Mouse (Mus musculus): Measurements from ENCODE around the gene Zfp322a. TPM values are rescaled to one million over a fixed set of nuclear protein-coding genes. Genes with fewer than 3 reads are reported as not detected.

The Zfp322a gene
- polyA plus RNA-seq, 1 experiment from 2014 or later: 38.3 TPM

- WGBS: 5% methylated on average over 24 of the region's 24 CpGs
- Histone ChIP-seq H3K4me3 (replicated peaks; ENCODE audit: low read length) (peak overlapping the region; percentile 31), H3K27ac (ENCODE audit: low read length) (no peak overlapping the region), H3K4me1 (ENCODE audit: control insufficient read depth, insufficient read depth, low read length) (no peaks in the 10 kb centered on the region; the same call in 1 of the 2 replicates), H3K36me3 (ENCODE audit: control insufficient read depth, insufficient read depth, low read length) (no peaks in the 10 kb centered on the region), H3K4me2 (ENCODE audit: low read depth, low read length) (peak overlapping the region; percentile 44), H3K9ac (ENCODE audit: low read length) (no peak overlapping the region), H3K9me3 (replicated peaks; ENCODE audit: control insufficient read depth, low read length) (no peaks in the 10 kb centered on the region), H3K27me3 (ENCODE audit: control insufficient read depth, insufficient read depth, low read length) (peaks cover 37% of the 10 kb centered on the region)
- no peak for ATAC-seq (ENCODE audit: insufficient read depth, low FRiP score)
Measured at GRCm38 (mm10) chr13:23307069-23307814, 61.8 kb downstream of the Zfp322a start.

- ATAC-seq (ENCODE audit: insufficient read depth, low FRiP score): no peak
- no peaks in the 10 kb centered on the region; the same call in 1 of the 2 replicates for H3K4me1 ChIP-seq (ENCODE audit: control insufficient read depth, insufficient read depth, low read length)
- H3K9me3 ChIP-seq (replicated peaks; ENCODE audit: control insufficient read depth, low read length): no peaks in the 10 kb centered on the region
- H3K27me3 ChIP-seq (ENCODE audit: control insufficient read depth, insufficient read depth, low read length): peaks cover 36% of the 10 kb centered on the region
- no peak overlapping the region for H3K9ac ChIP-seq (ENCODE audit: low read length)
- no peaks in the 10 kb centered on the region for H3K36me3 ChIP-seq (ENCODE audit: control insufficient read depth, insufficient read depth, low read length)
- peak overlapping the region; percentile 31 for H3K4me3 ChIP-seq (replicated peaks; ENCODE audit: low read length)
- peak overlapping the region; percentile 44 for H3K4me2 ChIP-seq (ENCODE audit: low read depth, low read length)
- no peak overlapping the region for H3K27ac ChIP-seq (ENCODE audit: low read length)
- WGBS: 18% methylated on average over 10 of the region's 10 CpGs
Measured at GRCm38 (mm10) chr13:23306707-23307068, 62.3 kb downstream of the Zfp322a start.

Other genes starting within 250 kb of the Zfp322a start
- not detected in 2 replicates for gene Vmn1r218, start 236.1 kb downstream of the Zfp322a start, polyA plus RNA-seq (2015; fragmentation: Nextera tagmentation; extraction: Ambion mirVana)
- not detected in 2 replicates for gene Vmn1r219, start 209.9 kb downstream of the Zfp322a start, polyA plus RNA-seq (2015; fragmentation: Nextera tagmentation; extraction: Ambion mirVana)
- not detected in 2 replicates for gene Vmn1r220, start 181.2 kb downstream of the Zfp322a start, polyA plus RNA-seq (2015; fragmentation: Nextera tagmentation; extraction: Ambion mirVana)
- not detected in 2 replicates for gene Vmn1r221, start 155.1 kb downstream of the Zfp322a start, polyA plus RNA-seq (2015; fragmentation: Nextera tagmentation; extraction: Ambion mirVana)
- not detected in 2 replicates for gene Vmn1r222, start 133.3 kb downstream of the Zfp322a start, polyA plus RNA-seq (2015; fragmentation: Nextera tagmentation; extraction: Ambion mirVana)
- gene Vmn1r223, start 122.1 kb downstream of the Zfp322a start, polyA plus RNA-seq (2015; fragmentation: Nextera tagmentation; extraction: Ambion mirVana): not detected in 2 replicates
- 10.3 and 11.4 TPM in 2 replicates for gene Abt1, start 54.7 kb upstream of the Zfp322a start, polyA plus RNA-seq (2015; fragmentation: Nextera tagmentation; extraction: Ambion mirVana)
- 0.21 and 0.22 TPM in 2 replicates for gene Btn1a1, start 96.7 kb upstream of the Zfp322a start, polyA plus RNA-seq (2015; fragmentation: Nextera tagmentation; extraction: Ambion mirVana)
- 0.14 and 0.28 TPM in 2 replicates for gene Btn2a2, start 119.6 kb upstream of the Zfp322a start, polyA plus RNA-seq (2015; fragmentation: Nextera tagmentation; extraction: Ambion mirVana)
- gene Hist1h4h, start 161.8 kb upstream of the Zfp322a start, polyA plus RNA-seq (2015; fragmentation: Nextera tagmentation; extraction: Ambion mirVana): 5.7 and 6.3 TPM in 2 replicates
- 0.74 and 3.1 TPM in 2 replicates for gene Hist1h2af, start 164.7 kb upstream of the Zfp322a start, polyA plus RNA-seq (2015; fragmentation: Nextera tagmentation; extraction: Ambion mirVana)
- gene Hist1h3g, start 166.2 kb upstream of the Zfp322a start, polyA plus RNA-seq (2015; fragmentation: Nextera tagmentation; extraction: Ambion mirVana): 4.7 and 6.1 TPM in 2 replicates
- gene Hist1h2bh, start 174.2 kb upstream of the Zfp322a start, polyA plus RNA-seq (2015; fragmentation: Nextera tagmentation; extraction: Ambion mirVana): 1.1 and 1.4 TPM in 2 replicates
- gene Hist1h3f, start 174.8 kb upstream of the Zfp322a start, polyA plus RNA-seq (2015; fragmentation: Nextera tagmentation; extraction: Ambion mirVana): 0.81 and 0.90 TPM in 2 replicates
- gene Hist1h4f, start 182.4 kb upstream of the Zfp322a start, polyA plus RNA-seq (2015; fragmentation: Nextera tagmentation; extraction: Ambion mirVana): 1.6 TPM in 1 of 2 replicates, not detected in the other
- 0.67 and 0.93 TPM in 2 replicates for gene Hist1h1d, start 184.1 kb upstream of the Zfp322a start, polyA plus RNA-seq (2015; fragmentation: Nextera tagmentation; extraction: Ambion mirVana)
- gene Hist1h3e, start 193.2 kb upstream of the Zfp322a start, polyA plus RNA-seq (2015; fragmentation: Nextera tagmentation; extraction: Ambion mirVana): 2.8 and 3.6 TPM in 2 replicates
- 34.0 and 56.1 TPM in 2 replicates for gene Hist1h2ae, start 202.0 kb upstream of the Zfp322a start, polyA plus RNA-seq (2015; fragmentation: Nextera tagmentation; extraction: Ambion mirVana)
- gene Hist1h2bg, start 202.2 kb upstream of the Zfp322a start, polyA plus RNA-seq (2015; fragmentation: Nextera tagmentation; extraction: Ambion mirVana): 16.8 and 17.5 TPM in 2 replicates
- gene Hist1h2bf, start 205.0 kb upstream of the Zfp322a start, polyA plus RNA-seq (2015; fragmentation: Nextera tagmentation; extraction: Ambion mirVana): 1.7 and 3.0 TPM in 2 replicates
- gene Hist1h2ad, start 205.2 kb upstream of the Zfp322a start, polyA plus RNA-seq (2015; fragmentation: Nextera tagmentation; extraction: Ambion mirVana): 2.5 TPM in 2 replicates
- gene Hist1h3d, start 206.6 kb upstream of the Zfp322a start, polyA plus RNA-seq (2015; fragmentation: Nextera tagmentation; extraction: Ambion mirVana): 6.3 and 6.5 TPM in 2 replicates
- gene Hist1h4d, start 212.4 kb upstream of the Zfp322a start, polyA plus RNA-seq (2015; fragmentation: Nextera tagmentation; extraction: Ambion mirVana): 60.7 and 86.3 TPM in 2 replicates

Data from stomach, embryonic 16.5 days (tissue).